Mouse (Mus musculus) T-cell, adult 2 months (primary cell): ENCODE measurements around the gene Immp2l.
"Not testable (repeated sequence)": the region's sequence is repeated elsewhere in the genome, so short reads cannot be mapped to it uniquely, and the experiment has no call there.

Experiments used
- DNase-seq: peaks from one replicate; pipeline ENCODE4 v3.0.0; 2022; ENCODE audit warnings: low spot score

Gene Immp2l

DNA sequence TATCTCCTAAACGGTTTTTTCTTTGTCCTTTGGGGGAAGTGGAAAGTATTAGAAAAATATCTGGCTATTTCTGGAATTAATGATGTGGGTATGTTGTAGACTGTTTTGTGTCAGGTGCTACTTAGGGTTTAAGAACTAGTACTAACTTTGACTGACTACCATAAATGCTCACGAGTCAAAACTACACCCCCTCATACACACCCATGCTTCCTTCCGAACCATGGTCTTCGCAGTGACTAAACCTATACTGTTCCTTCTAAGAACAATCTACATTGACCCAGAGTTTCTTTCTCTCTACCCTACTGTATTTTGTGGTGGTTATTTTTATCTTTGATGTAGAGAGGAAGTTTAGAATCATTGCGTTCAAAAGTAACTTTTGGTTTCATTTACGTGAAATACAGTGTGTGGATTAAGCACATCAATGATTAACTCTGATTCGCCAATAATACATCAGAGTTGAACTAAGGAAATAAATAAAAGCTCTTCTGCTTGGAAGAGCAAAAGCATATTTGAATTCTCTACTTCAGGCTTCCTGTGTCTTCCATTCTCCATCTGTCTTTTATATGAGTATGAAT, 828.1 kb downstream of the Immp2l start:
- peak; percentile 9 for DNase-seq

- DNase-seq: not testable (repeated sequence)
Measured at GRCm38 (mm10) chr12:41859652-41860051, 835.8 kb downstream of the Immp2l start.

DNA sequence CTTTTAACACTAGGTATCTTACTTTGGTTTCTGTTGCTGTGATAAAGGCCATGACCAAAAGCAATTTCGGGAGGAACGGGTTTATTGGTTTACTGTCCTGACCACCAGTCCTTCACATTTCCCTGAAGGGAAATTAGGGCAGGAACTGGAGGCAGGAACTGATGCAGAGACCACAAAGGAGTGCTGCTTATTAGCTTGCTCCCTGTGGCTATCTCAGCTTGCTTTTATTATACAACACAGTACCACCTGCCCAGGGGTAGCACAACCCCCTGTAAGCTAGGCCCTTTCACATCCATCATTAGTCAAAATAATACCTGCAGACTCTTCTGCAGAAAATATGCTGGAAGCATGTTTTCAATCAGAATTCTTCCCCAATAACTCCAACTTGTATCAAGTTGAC, 844.4 kb downstream of the Immp2l start:
- no peak for DNase-seq

DNA sequence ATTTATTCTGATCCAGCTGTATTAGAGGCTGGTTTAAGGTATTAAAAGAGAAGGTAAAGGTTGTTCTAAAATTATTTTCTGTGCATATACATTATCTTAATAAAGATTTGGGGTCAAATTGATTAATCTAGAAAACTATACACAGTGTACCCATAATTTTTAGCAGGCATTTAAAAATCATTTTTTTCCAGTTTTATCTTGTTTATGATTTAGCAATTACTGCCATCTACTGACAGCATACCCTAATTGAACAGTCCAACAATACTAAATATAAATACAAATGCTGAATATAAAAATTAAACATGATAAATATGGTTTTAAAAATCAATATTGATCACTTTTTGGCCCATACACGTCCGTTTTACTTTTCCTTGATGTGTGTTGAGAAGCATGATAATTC, 850.1 kb downstream of the Immp2l start:
- DNase-seq: no peak

GRCm38 (mm10) chr12:41877292-41877959, 853.5 kb downstream of the Immp2l start:
- DNase-seq: no peak

- no peak for DNase-seq
Measured at GRCm38 (mm10) chr12:41878493-41878892, 854.6 kb downstream of the Immp2l start.

DNA sequence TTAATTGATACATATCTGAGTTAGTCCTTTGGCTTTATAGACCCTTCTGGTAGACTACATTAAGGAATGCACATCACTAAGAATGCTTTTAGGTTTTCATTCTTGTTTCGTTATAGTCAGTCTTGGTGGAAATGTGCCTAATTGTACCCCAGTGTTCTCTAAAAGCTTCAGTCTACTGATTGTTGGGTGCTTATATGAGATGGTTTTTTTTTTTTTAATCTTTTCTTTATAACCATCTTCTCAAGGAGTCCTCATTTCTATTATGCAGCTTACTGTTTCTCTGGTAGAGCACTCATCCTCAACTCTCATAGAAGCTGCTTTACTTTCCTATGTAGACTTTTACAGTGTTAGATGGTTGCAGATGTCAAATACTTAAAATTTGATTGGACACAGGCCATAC, 855.1 kb downstream of the Immp2l start:
- no peak for DNase-seq

- DNase-seq: no peak
Measured at GRCm38 (mm10) chr12:41879412-41879811, 855.5 kb downstream of the Immp2l start.

GRCm38 (mm10) chr12:41880833-41881232, 856.9 kb downstream of the Immp2l start:
- no peak for DNase-seq

DNA sequence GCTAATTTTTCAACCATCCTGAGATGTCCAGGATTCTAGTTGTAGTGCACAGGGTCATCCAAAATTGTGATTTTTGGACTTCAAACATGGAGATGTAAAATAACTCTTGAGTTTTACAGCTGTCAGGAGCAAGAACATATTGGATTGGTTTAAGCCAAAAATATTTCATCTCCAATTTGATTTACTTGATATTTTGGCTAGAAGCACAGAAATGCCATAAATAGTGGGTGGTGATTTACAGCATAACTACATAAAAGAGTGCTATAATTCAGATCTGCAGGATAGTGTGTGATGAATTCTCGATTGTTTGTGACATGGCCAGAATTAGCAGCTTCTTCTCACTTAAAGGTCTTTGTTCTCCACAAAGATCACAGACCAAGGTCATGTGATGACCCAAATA, 884.1 kb downstream of the Immp2l start:
- DNase-seq: no peak

GRCm38 (mm10) chr12:41911626-41912025, 887.7 kb downstream of the Immp2l start:
- no peak for DNase-seq

DNA sequence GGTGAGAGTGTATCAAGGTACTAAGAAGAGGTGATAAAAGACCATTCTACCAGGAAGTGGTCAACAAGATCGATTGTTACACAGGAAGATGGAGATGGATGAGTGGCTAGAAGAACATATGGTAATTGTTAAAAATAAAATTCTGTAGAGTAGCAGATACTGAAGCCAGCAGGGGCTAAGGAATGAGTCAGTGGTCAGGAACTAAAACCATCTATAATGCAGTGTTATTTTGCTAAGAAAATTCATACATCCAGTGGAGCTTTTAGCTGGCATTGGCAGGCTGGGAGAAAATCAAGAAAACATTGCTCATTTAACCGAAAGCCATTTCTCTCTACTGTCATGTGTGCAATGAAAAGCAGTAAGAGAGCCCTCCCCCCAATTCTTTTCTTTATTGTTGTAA, 913.9 kb downstream of the Immp2l start:
- DNase-seq: no peak

- no peak for DNase-seq
Measured at GRCm38 (mm10) chr12:41941853-41942252, 918.0 kb downstream of the Immp2l start.

DNA sequence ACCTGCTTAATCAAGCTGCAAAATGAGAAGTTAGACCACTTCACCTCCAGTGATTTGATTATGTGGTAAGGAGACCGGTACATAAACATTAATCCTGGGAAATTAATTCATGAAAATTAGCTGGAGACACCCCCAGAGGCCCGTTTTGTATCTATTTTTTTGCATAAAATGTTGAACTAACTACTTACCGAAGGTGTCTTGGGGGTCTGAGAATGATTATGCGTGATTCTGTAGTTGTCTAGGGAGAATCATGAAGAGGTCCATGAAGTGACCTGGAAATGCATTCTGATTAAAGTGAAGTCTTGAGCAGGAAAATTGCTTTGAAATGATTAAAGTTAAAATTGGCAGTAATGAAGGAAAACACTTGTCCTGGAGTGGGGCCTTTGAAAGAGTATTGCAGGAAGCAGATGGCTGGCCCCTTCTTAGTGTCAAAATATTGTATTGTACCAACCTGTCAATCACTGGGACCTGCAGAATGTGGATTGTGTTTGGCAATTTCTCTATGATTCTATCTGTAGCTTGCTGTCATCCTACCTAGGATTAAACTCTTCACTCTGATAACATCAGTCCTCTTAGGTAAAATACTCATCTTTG, 920.3 kb downstream of the Immp2l start:
- DNase-seq: no peak

- no peak for DNase-seq
Measured at GRCm38 (mm10) chr12:41946536-41946935, 922.6 kb downstream of the Immp2l start.

DNA sequence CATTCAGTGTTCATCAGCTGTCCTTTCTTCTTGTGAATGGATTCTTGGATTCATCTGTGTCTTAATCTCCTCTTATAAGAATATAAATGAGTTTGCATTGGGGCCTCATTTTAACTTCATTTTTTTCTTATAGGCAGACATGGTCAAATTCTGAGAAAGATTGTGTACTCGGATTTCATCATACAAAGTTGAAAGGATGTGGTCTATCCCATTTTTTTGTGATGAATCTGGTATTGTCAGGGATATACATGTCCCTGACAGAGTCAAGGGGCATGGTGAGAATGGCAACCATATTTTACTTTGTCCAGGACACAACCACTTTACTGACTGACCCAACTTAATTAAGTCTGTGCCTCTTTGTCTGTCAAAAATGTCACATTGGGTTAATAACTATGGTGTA, 925.5 kb downstream of the Immp2l start:
- no peak for DNase-seq

DNA sequence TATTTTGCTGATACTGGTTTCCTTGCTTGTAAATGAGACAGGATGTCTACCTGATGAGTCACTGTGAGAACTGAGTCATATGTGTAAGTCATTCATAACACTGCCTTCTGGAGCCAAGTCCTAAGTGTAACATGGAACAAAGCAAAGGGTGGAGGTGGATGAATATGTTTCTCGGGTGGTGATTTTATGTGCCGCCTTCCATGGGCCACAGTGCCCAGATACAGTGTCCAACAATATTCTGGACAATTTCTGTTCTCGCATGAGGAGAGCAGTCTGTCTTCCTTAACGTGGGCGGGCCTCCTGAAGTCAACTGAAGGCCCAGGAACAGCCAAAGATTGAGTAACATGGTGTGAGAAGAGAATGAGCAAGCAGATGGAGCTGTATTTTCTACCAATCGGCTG, 926.0 kb downstream of the Immp2l start:
- no peak for DNase-seq

DNA sequence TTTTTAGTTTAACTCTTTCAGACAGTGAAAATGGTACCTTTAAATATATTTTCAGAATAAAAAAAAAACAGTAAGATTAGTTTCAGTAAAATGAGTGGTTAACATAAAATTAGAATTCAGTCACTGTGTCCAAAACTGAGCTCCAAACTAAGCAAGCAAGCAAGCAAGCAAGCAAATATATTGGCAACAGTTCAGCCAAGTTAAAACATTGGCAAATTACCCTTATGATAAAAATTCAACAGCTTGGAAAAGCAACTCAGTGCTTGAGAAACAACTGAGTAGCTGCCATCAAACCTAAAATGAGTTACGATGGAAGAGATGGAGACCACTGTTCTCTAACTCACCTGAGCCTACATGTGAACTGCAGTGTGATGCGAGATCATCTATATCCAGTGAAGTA, 926.8 kb downstream of the Immp2l start:
- DNase-seq: no peak

GRCm38 (mm10) chr12:41961038-41961437, 937.1 kb downstream of the Immp2l start:
- peak; percentile 35 for DNase-seq

DNA sequence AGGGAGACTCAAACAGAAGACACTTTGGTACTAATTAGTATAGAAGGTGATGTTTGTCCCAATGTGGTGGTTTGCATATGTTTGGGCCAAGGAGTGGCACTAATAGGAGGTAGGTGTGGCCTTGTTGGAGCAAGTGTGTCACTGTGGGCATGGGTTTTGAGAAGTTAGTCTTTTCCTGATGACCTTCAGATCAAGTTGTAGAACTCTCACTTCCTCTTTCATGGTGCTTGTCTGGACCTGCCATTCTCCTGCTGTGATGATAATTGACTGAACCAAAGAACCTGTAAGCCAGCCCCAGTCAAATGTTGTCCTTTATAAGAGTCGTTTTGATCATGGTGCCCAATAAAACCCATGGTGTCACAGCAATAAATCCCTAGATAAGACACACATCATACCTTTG, 967.5 kb downstream of the Immp2l start:
- no peak for DNase-seq
